Mouse (Mus musculus): ENCODE data around the gene Sirt7.

Sirt7 gene

GRCm38 (mm10) chr11:120625152-120625775 lies at the start of gene Sirt7:
TSS of gene Sirt7 (minus strand) at chr11:120625240.
- DNase-seq (ENCODE audit: low spot score in 2 of 2) = no peak

GRCm38 (mm10) chr11:120673594-120674122 lies 48.6 kb upstream of the Sirt7 start:
- no peak for DNase-seq (ENCODE audit: low spot score in 2 of 2)

DNA sequence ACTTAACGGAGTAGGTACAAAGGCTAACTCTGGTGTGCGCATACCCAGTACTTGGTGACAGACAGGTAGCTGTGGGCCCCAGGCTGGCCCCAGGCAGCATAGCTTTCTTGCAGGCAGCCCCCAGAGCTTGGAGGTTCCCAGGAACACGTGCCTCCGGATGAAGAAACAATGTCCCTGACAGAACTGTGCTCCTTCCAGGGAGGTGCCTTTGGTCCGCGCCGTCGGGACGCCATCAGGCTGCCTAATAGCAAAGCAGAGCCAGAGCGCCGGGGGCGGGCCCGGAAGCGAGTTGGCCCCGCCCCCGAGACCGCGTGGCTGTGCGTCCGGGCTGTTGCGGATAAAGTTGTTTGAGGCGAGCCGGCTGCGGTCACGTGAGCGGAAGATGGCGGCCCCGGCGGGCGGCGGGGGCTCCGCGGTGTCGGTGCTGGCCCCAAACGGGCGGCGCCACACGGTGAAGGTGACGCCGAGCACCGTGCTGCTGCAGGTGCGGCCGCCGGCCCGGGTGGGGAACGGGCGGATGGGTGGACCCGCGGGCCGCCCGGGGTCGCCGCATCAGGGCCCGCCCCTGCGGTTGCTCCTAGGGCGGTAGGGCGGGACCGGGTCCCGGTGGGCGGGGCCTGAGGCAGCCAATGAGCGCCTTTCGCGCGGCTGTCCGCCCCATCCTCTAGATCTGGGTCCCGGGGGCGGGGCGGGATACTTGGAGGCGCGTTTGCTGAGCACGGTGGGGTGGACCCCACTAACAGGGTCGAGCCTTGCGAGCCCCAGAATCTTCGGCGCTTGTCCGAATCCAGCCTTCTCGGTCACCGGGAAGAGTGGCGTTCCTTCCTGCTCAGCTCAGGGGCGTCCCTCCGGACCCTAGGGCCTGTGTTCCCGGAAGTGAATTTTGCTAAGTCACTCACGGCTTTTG lies 47.9 kb upstream of the Sirt7 start, which contains the start of gene Aspscr1:
Aspscr1 (plus strand) TSS at position 287 of the 907 bp plus-strand sequence.
- DNase-seq (ENCODE audit: low spot score in 2 of 2) = peak; percentile 92 to 93

DNA sequence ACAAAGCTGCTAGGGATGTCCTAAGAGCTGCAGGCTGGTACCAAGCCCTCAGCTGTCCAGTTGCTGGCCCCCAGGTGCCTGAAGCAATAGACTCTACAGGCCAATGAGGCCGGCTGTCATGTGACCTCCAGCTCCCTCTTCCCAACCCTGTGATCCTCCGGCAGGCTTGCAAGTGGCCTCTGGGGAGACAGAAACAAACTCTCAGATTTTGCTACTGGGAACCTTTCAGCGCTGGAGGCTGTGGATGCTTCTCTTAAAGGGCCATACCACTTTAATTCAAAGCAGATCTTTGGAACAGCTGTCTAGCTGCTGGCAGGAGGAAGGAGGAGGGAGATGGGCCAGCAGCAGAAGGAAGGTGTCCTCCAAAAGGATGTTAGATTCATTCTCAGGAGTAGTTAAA lies 41.6 kb upstream of the Sirt7 start:
- no peak for DNase-seq (ENCODE audit: low spot score in 2 of 2)

GRCm38 (mm10) chr11:120665406-120665805 lies 40.4 kb upstream of the Sirt7 start:
- no peak for DNase-seq (ENCODE audit: low spot score in 2 of 2)

GRCm38 (mm10) chr11:120663714-120664113 lies 38.7 kb upstream of the Sirt7 start:
- DNase-seq (ENCODE audit: low spot score in 2 of 2) = no peak

DNA sequence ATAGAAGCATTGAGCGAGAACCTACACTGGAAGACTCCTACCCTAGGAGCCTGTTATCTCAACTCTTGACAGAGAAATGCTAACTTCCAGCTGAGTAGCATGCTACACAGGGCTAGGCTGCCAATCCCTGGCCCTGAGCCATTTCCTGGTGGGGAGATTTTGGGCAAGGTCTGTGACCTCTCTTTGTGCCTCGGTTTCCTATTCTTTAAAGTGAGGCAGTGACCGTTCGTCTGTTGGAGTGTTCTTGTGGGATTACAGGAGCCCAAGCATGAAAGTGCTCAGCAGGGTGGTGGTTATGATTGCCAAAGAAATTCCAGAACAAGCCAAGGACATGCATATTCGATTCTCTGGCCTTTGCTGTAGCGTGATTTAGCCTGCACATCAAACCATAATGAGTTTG lies 37.7 kb upstream of the Sirt7 start:
- no peak for DNase-seq (ENCODE audit: low spot score in 2 of 2)

DNA sequence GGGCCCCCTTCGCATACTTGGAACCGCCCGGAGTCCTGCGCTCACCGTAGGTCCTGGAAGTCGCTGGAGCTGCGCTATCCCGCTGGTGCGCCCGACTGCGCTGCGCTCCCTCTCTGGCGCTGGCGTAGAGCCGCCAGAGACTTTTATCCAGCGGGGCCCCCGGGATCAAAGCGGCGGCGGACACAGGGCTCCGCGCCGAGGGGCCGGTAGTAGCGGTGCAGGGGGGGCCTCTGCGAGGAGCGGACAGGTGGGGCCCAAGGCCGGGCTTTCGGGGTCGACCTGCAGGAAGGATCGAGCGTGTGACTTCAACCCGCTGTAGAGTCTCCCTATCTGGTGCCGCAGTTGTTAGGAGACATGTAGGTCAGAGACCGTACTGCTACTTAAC lies 36.0 kb upstream of the Sirt7 start, which contains the start of gene Notum:
Notum (minus strand) TSS at position 100 of the 385 bp plus-strand sequence.
- DNase-seq (ENCODE audit: low spot score in 2 of 2) = no peak

DNA sequence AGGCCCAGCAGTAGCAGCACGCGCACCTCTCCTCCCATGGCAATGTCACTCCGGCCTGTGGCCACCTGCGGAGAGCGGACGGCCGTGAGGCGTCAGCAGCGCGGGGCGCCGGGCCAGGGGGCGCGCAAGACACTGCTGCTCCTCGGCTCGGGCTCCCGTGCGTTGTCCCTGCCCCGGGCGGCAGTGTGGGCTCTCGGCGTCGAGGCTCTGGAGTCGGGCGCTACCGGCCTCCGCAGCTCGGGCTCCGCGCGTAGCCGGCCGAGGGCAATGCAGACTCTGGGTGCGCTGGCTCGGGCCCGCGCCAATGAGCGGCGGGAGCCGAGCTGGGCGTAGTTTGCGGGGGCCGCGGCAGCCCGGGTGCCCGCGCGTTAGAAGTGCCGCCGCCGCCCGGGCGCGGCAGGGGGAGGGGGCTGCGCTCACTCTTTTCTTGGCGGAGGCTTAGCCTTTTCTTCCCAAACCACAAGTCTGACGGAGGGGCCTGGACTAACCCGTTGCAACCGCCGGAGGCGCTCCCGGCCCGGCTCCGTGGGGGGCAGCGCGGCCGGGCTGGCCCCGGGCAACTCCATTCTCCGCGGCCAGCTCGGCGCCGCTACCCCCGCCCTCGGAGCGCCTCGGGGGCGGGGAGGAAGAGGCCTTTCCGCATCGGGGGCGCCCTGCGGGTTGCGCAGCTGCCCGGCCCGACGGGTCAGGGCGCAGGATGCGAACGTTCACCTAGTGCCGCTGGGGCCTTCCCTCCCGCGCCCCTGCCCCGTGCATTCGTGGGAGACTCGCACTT lies 35.4 kb upstream of the Sirt7 start:
- no peak for DNase-seq (ENCODE audit: low spot score in 2 of 2)

DNA sequence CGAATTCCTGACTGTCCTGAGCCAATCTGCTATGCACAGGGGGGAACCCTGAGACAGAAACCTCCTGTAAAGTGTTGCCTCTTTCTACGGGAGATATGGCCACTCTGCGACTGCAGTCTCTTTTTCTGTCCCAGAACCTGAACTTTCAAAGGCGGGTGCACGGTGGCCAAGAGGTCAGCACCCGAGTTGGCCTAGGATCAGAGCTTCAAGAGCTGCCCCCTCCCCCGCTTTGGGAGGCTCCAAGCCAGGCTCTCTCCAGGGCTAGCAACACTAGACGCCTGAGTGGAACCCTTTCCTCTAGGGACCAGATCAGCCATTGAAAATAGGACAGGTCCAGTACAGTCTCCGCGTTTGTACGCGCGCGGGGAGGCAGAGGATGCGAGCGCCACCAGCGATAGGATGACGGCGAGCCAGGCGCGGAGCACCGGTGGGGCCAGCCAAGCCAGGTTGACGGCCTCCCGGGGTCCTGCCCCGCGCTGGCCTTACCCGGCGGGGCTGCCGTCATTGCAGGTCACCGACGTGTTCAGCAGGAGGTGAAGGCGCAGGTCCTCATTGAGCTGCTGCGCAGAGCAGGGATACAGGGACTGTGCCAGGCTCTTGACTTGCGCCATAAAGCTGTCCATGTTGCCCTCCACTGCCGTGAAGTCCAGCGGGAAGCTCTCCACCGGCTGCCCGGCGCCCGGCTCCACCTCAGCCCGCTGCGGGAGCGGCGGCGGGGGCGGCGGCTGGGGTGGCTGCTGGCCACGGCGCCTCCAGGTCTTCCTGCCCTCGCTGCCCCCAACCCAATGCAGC lies 34.7 kb upstream of the Sirt7 start:
- no peak for DNase-seq (ENCODE audit: low spot score in 2 of 2)

GRCm38 (mm10) chr11:120658876-120659410 lies 33.9 kb upstream of the Sirt7 start:
- peak; percentile 63 to 75 for DNase-seq (ENCODE audit: low spot score in 2 of 2)

GRCm38 (mm10) chr11:120657301-120657700 lies 32.3 kb upstream of the Sirt7 start:
- no peak for DNase-seq (ENCODE audit: low spot score in 2 of 2)

- no peak for DNase-seq (ENCODE audit: low spot score in 2 of 2)
Measured at GRCm38 (mm10) chr11:120654741-120655140, 29.7 kb upstream of the Sirt7 start.

- DNase-seq (ENCODE audit: low spot score in 2 of 2) = no peak
Measured at GRCm38 (mm10) chr11:120651872-120652271, 26.8 kb upstream of the Sirt7 start.

DNA sequence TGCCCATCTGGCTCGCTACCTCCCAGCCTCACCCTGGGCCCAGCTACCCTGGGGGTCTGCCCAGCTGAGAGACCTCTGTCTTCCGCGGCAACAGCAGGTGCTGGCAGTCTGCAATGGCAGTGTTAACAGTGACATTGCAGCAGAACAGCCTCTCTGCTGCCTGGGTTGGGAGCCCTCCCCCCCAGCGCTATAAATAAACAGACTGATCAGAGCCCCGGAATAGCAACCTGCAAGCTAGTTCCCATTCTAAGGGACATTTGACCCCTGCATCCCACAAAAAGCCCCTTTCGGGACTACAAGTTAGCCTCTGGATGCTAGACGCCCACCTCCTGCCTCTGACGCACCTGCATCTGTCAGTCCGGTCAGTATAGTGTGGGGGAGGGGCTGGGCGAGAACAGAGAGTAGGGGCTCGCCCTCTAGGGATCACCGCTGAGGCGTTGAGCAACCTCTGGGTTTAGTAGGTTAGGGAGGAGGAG lies 23.0 kb upstream of the Sirt7 start, which contains the start of gene Myadml2:
Myadml2 (minus strand) TSS at position 158 of the 476 bp plus-strand sequence.
- DNase-seq (ENCODE audit: low spot score in 2 of 2) = peak in 1 of 2 experiments; percentile 49

DNA sequence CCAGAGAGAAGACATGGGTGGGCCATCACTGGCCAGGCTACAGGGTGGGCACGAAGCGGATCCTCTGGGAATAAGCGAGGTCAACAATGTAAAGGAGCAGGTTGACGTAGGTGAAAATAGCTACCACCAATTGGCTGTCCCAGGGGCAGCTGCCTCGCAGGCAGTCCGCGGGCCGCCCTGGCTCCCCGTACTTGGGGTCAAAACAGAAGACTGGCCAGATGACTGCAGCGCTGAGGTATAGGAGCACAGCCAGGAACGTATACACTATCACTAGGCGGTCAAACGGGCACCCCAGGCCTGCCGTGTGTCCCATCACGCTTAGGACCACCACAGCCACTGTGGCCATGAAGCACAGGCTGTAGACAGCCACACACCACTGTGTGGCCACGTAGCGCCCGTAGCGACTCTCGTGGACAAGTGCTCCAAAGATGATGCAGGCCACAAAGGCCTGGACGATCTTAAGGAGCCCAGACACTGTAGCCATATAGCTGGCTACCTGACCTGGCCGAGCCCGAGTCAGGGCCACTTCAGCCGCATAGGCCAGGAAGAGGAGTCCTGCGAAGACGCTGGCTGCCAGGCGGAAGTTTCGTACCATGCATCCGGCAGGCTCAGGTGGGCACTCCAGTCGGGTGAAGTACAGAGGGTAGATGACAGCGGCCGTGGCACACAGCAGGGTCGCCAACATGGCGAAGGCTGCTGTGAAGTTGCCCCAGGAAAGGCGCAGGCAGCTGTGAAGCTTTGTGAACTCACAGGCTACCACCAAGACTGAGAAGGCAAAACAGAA lies 22.2 kb upstream of the Sirt7 start:
- DNase-seq (ENCODE audit: low spot score in 2 of 2) = peak in 1 of 2 experiments; percentile 5

GRCm38 (mm10) chr11:120643601-120643987 lies 18.6 kb upstream of the Sirt7 start, which contains the start of gene Pycr1:
TSS of gene Pycr1 (minus strand) at chr11:120643769.
- DNase-seq (ENCODE audit: low spot score in 2 of 2) = peak; percentile 89 to 91

GRCm38 (mm10) chr11:120642939-120643600 lies 18.0 kb upstream of the Sirt7 start:
- no peak for DNase-seq (ENCODE audit: low spot score in 2 of 2)

DNA sequence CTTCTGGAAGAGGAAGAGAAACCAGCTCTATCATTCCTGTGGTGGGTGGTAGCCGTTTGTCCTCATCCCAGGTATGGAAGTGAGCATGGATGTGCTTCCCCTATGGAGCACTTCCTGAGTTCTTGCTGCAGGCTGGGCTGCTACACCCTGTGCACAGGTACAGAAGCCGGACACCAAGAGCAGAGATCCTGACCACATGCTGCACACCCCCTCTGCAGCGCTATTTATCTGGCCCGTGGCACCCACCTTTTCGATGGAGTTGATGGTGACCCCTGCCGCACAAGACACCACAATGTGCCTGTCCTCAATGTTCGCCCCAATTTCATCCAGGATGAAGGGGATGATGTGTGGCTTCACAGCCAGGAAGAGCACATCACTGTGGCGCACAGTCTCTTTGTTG lies 16.8 kb upstream of the Sirt7 start:
- DNase-seq (ENCODE audit: low spot score in 2 of 2) = no peak

Measured in frontal cortex, postnatal 10 days (tissue).